22 mouse cellular contexts compared by ENCODE assay signal in genomic region chrX:38403879-38404278, GRCm38 (mm10). TPM values are rescaled to one million over a fixed set of nuclear protein-coding genes. Genes with fewer than 3 reads are reported as not detected.
DNase-seq lines count a peak whose midpoint lies in the region; ATAC-seq lines count a peak whose summit lies in the region.
"Had no signal": no experiment of that assay in that cellular context is flagged by ENCODE, and none has a peak within 500 bp of the region (broad histone marks: within the 10 kb centered on the region; RNA-seq: fewer than 3 reads in every experiment).

No protein-coding gene starts in this region.

- H3K36me3 ChIP-seq in hindbrain, embryonic 13.5 days: no peaks in the 10 kb centered on the region
- H3K36me3 ChIP-seq in hindbrain, embryonic 11.5 days (ENCODE audit: control insufficient read depth, insufficient read depth, low read length): no peaks in the 10 kb centered on the region
- H3K36me3 ChIP-seq in midbrain, embryonic 14.5 days (ENCODE audit: control insufficient read depth, insufficient read depth, low read length): no peaks in the 10 kb centered on the region
- no peaks in the 10 kb centered on the region for H3K36me3 ChIP-seq in midbrain, embryonic 13.5 days
- no peaks in the 10 kb centered on the region for H3K36me3 ChIP-seq in forebrain, embryonic 16.5 days (ENCODE audit: control insufficient read depth, insufficient read depth)
- H3K36me3 ChIP-seq in neural tube, embryonic 14.5 days (ENCODE audit: control insufficient read depth, insufficient read depth, low read length): no peaks in the 10 kb centered on the region
- H3K36me3 ChIP-seq: embryonic facial prominence, embryonic 12.5 days; liver, embryonic 13.5 days had no signal

- H3K4me3 ChIP-seq in hindbrain, embryonic 13.5 days: no peak overlapping the region
- H3K4me3 ChIP-seq in hindbrain, embryonic 11.5 days (ENCODE audit: low read depth, low read length): no peak overlapping the region
- H3K4me3 ChIP-seq in midbrain, embryonic 14.5 days (replicated peaks; ENCODE audit: low read depth, low read length): no peak overlapping the region
- no peak overlapping the region for H3K4me3 ChIP-seq in midbrain, embryonic 13.5 days (replicated peaks)
- no peak overlapping the region for H3K4me3 ChIP-seq in forebrain, embryonic 16.5 days (replicated peaks; ENCODE audit: low read length)
- no peak overlapping the region for H3K4me3 ChIP-seq in neural tube, embryonic 14.5 days (ENCODE audit: low read depth, low read length)
- H3K4me3 ChIP-seq: embryonic facial prominence, embryonic 12.5 days; erythroblast, embryonic 14.5 days; heart, embryonic 13.5 days; liver, embryonic 13.5 days; myocyte had no signal

- no peaks in the 10 kb centered on the region for H3K27me3 ChIP-seq in hindbrain, embryonic 13.5 days
- H3K27me3 ChIP-seq in hindbrain, embryonic 11.5 days (ENCODE audit: control insufficient read depth, insufficient read depth, low read length): no peaks in the 10 kb centered on the region
- H3K27me3 ChIP-seq in midbrain, embryonic 14.5 days (ENCODE audit: control insufficient read depth, insufficient read depth, low read length): no peaks in the 10 kb centered on the region
- H3K27me3 ChIP-seq in midbrain, embryonic 13.5 days: no peaks in the 10 kb centered on the region
- no peaks in the 10 kb centered on the region for H3K27me3 ChIP-seq in forebrain, embryonic 16.5 days (replicated peaks; ENCODE audit: control insufficient read depth, insufficient read depth, low read length)
- H3K27me3 ChIP-seq in neural tube, embryonic 14.5 days (ENCODE audit: control insufficient read depth, insufficient read depth, low read length): no peaks in the 10 kb centered on the region
- H3K27me3 ChIP-seq: embryonic facial prominence, embryonic 12.5 days; heart, embryonic 13.5 days; liver, embryonic 13.5 days had no signal

- no peak for DNase-seq in hindbrain, embryonic 11.5 days (ENCODE audit: low spot score)
- DNase-seq in midbrain, embryonic 14.5 days: peak; percentile 9
- DNase-seq in retina, postnatal 1 day: no peak
- DNase-seq: B cell, adult 2 months; cerebellum, postnatal 10 days; gastrocnemius, postnatal 10 days; heart, adult 11 months; kidney, adult 8-10 months; kidney, postnatal 4 days; liver, embryonic 13.5 days; lung, embryonic 14.5 days; lung, postnatal 36 days had no signal

- H3K4me1 ChIP-seq in hindbrain, embryonic 13.5 days (replicated peaks): no peaks in the 10 kb centered on the region
- no peaks in the 10 kb centered on the region for H3K4me1 ChIP-seq in hindbrain, embryonic 11.5 days (replicated peaks; ENCODE audit: control insufficient read depth, insufficient read depth, low read length)
- no peaks in the 10 kb centered on the region for H3K4me1 ChIP-seq in midbrain, embryonic 14.5 days (ENCODE audit: control insufficient read depth, insufficient read depth, low read length)
- H3K4me1 ChIP-seq in midbrain, embryonic 13.5 days (replicated peaks): no peaks in the 10 kb centered on the region
- peaks cover 4% of the 10 kb centered on the region; the same call in 1 of the 2 replicates for H3K4me1 ChIP-seq in forebrain, embryonic 16.5 days (replicated peaks; ENCODE audit: control insufficient read depth, insufficient read depth, low read length)
- no peaks in the 10 kb centered on the region for H3K4me1 ChIP-seq in neural tube, embryonic 14.5 days (ENCODE audit: control insufficient read depth, insufficient read depth, low read length)
- H3K4me1 ChIP-seq: embryonic facial prominence, embryonic 12.5 days; heart, embryonic 13.5 days; liver, embryonic 13.5 days had no signal

- no peak overlapping the region for H3K27ac ChIP-seq in hindbrain, embryonic 13.5 days
- no peak overlapping the region for H3K27ac ChIP-seq in hindbrain, embryonic 11.5 days (ENCODE audit: low read depth, low read length)
- H3K27ac ChIP-seq in midbrain, embryonic 14.5 days (replicated peaks; ENCODE audit: low read depth, low read length): no peak overlapping the region
- no peak overlapping the region for H3K27ac ChIP-seq in midbrain, embryonic 13.5 days
- H3K27ac ChIP-seq in forebrain, embryonic 16.5 days (ENCODE audit: low read length): no peak overlapping the region
- no peak overlapping the region for H3K27ac ChIP-seq in neural tube, embryonic 14.5 days (ENCODE audit: low read depth, low read length)
- H3K27ac ChIP-seq: embryonic facial prominence, embryonic 12.5 days; heart, embryonic 13.5 days; liver, embryonic 13.5 days; stomach, postnatal 0 days had no signal

- 48% methylated on average over 3 of the region's 3 CpGs for WGBS in hindbrain, embryonic 13.5 days
- 71% methylated on average over 3 of the region's 3 CpGs for WGBS in hindbrain, embryonic 11.5 days
- 59% methylated on average over 3 of the region's 3 CpGs for WGBS in midbrain, embryonic 14.5 days
- WGBS in midbrain, embryonic 13.5 days: 53% methylated on average over 3 of the region's 3 CpGs
- 37% methylated on average over 3 of the region's 3 CpGs for WGBS in forebrain, embryonic 16.5 days
- WGBS in neural tube, embryonic 14.5 days: 50% methylated on average over 3 of the region's 3 CpGs

- no peak overlapping the region for H3K4me2 ChIP-seq in hindbrain, embryonic 13.5 days
- H3K4me2 ChIP-seq in hindbrain, embryonic 11.5 days (replicated peaks; ENCODE audit: low read depth, low read length): no peak overlapping the region
- H3K4me2 ChIP-seq in midbrain, embryonic 14.5 days (ENCODE audit: low read length): no peak overlapping the region
- H3K4me2 ChIP-seq in midbrain, embryonic 13.5 days (replicated peaks): no peak overlapping the region
- no peak overlapping the region for H3K4me2 ChIP-seq in forebrain, embryonic 16.5 days (ENCODE audit: low read length)
- H3K4me2 ChIP-seq in neural tube, embryonic 14.5 days (ENCODE audit: low read depth, low read length): no peak overlapping the region
- H3K4me2 ChIP-seq: embryonic facial prominence, embryonic 12.5 days; heart, embryonic 13.5 days; liver, embryonic 13.5 days; lung, embryonic 14.5 days had no signal

- peak; percentile 76 for ATAC-seq in hindbrain, embryonic 13.5 days (ENCODE audit: low FRiP score)
- no peak for ATAC-seq in hindbrain, embryonic 11.5 days (ENCODE audit: low FRiP score)
- ATAC-seq in midbrain, embryonic 14.5 days (ENCODE audit: low FRiP score, low TSS enrichment): no peak
- ATAC-seq in midbrain, embryonic 13.5 days: no peak
- ATAC-seq in forebrain, embryonic 16.5 days: peak; percentile 93
- ATAC-seq in neural tube, embryonic 14.5 days (ENCODE audit: low read depth): peak; percentile 86
- ATAC-seq: inflammation-experienced regulatory T-cells, adult 6 months had no signal

- no peaks in the 10 kb centered on the region for H3K9me3 ChIP-seq in hindbrain, embryonic 13.5 days
- no peaks in the 10 kb centered on the region for H3K9me3 ChIP-seq in hindbrain, embryonic 11.5 days (ENCODE audit: control insufficient read depth, low read length)
- H3K9me3 ChIP-seq in midbrain, embryonic 14.5 days (ENCODE audit: control insufficient read depth, low read length): no peaks in the 10 kb centered on the region
- no peaks in the 10 kb centered on the region for H3K9me3 ChIP-seq in midbrain, embryonic 13.5 days
- H3K9me3 ChIP-seq in forebrain, embryonic 16.5 days (ENCODE audit: control insufficient read depth, low read length): no peaks in the 10 kb centered on the region
- no peaks in the 10 kb centered on the region for H3K9me3 ChIP-seq in neural tube, embryonic 14.5 days (ENCODE audit: control insufficient read depth, low read length)
- H3K9me3 ChIP-seq: embryonic facial prominence, embryonic 12.5 days; heart, embryonic 13.5 days; liver, embryonic 13.5 days had no signal

- no peak overlapping the region for H3K9ac ChIP-seq in hindbrain, embryonic 13.5 days
- H3K9ac ChIP-seq in hindbrain, embryonic 11.5 days (ENCODE audit: low read depth, low read length): no peak overlapping the region
- H3K9ac ChIP-seq in midbrain, embryonic 14.5 days (replicated peaks; ENCODE audit: low read length): no peak overlapping the region
- no peak overlapping the region for H3K9ac ChIP-seq in midbrain, embryonic 13.5 days (replicated peaks)
- no peak overlapping the region for H3K9ac ChIP-seq in forebrain, embryonic 16.5 days (replicated peaks; ENCODE audit: low read depth, low read length)
- no peak overlapping the region for H3K9ac ChIP-seq in neural tube, embryonic 14.5 days (replicated peaks; ENCODE audit: low read depth, low read length)
- H3K9ac ChIP-seq: embryonic facial prominence, embryonic 12.5 days; heart, embryonic 13.5 days; liver, embryonic 13.5 days; lung, embryonic 14.5 days had no signal

RNA-seq across cellular contexts. Expression of gene Lamp2, which starts 52.4 kb away (rescaled TPM):
- polyA plus RNA-seq in hindbrain, embryonic 13.5 days (2015; fragmentation: Nextera tagmentation; extraction: Ambion mirVana): 61.3 and 66.0 TPM in 2 replicates
- polyA plus RNA-seq in hindbrain, embryonic 11.5 days (2014; fragmentation: Nextera tagmentation; extraction: Ambion mirVana): 92.4 and 96.6 TPM in 2 replicates
- 42.4 and 74.1 TPM in 2 replicates for polyA plus RNA-seq in midbrain, embryonic 14.5 days (2014; fragmentation: Nextera tagmentation; extraction: Ambion mirVana)
- 53.8 and 56.4 TPM in 2 replicates for polyA plus RNA-seq in midbrain, embryonic 13.5 days (2015; fragmentation: Nextera tagmentation; extraction: Ambion mirVana)
- 46.7 and 55.4 TPM in 2 replicates for polyA plus RNA-seq in forebrain, embryonic 16.5 days (2015; fragmentation: Nextera tagmentation; extraction: Ambion mirVana)
- polyA plus RNA-seq in neural tube, embryonic 14.5 days (2014; fragmentation: Nextera tagmentation; extraction: Ambion mirVana): 61.4 and 87.3 TPM in 2 replicates

Comparison
In these comparisons a context has a peak if more than half of its experiments do, and no peak if none do; other contexts are left out.
1. ATAC-seq: peak in hindbrain, embryonic 13.5 days (single experiment), forebrain, embryonic 16.5 days (single experiment) and neural tube, embryonic 14.5 days (single experiment); none in hindbrain, embryonic 11.5 days (single experiment), midbrain, embryonic 14.5 days (single experiment) and midbrain, embryonic 13.5 days (single experiment).